In genomic region chr10:80584045-80584488, GRCm38 (mm10) we compare ENCODE assay signal across 8 mouse cellular contexts. TPM values are rescaled to one million over a fixed set of nuclear protein-coding genes. Genes with fewer than 3 reads are reported as not detected.
DNase-seq lines count a peak whose midpoint lies in the region; ATAC-seq and TF ChIP-seq lines count a peak whose summit lies in the region.

No protein-coding gene starts in this region.

- no peak for ATAC-seq in megakaryocyte, adult 5-6 weeks (ENCODE audit: poor library complexity, severe bottlenecking)
- ATAC-seq in neutrophil, adult 5-6 weeks (ENCODE audit: extremely low read depth, insufficient number of reproducible peaks, low FRiP score, poor library complexity, severe bottlenecking) = 0 out of 2 replicates have a peak, but pooled peaks have one; percentile 4
- ATAC-seq in erythroid progenitor cell, adult 5-6 weeks (replicated peaks; ENCODE audit: low FRiP score, poor library complexity, severe bottlenecking) = no peak

- H3K9me3 ChIP-seq in megakaryocyte, embryonic 14.5 days = no peaks in the 10 kb centered on the region

- peaks cover 62% of the 10 kb centered on the region for H3K36me3 ChIP-seq in megakaryocyte, embryonic 14.5 days (replicated peaks; ENCODE audit: low read length)
- no peaks in the 10 kb centered on the region for H3K36me3 ChIP-seq in kidney, adult 2 months (ENCODE audit: control insufficient read depth, insufficient read depth, low read length)

- 36% methylated on average over 12 of the region's 12 CpGs for WGBS in kidney, adult 2 months

- no peaks in the 10 kb centered on the region for H3K27me3 ChIP-seq in megakaryocyte, embryonic 14.5 days (replicated peaks)
- H3K27me3 ChIP-seq in kidney, adult 2 months (replicated peaks; ENCODE audit: control insufficient read depth, insufficient read depth, low read length) = no peaks in the 10 kb centered on the region

- peaks cover 89% of the 10 kb centered on the region for H3K4me1 ChIP-seq in megakaryocyte, embryonic 14.5 days
- H3K4me1 ChIP-seq in kidney, adult 2 months (ENCODE audit: control insufficient read depth, insufficient read depth, low read length) = peaks cover 31% of the 10 kb centered on the region

- H3K4me3 ChIP-seq in megakaryocyte, embryonic 14.5 days (replicated peaks) = peak overlapping the region; percentile 20
- H3K4me3 ChIP-seq in kidney, adult 2 months (ENCODE audit: insufficient read depth, low read depth, low read length) = no peak overlapping the region

- DNase-seq in cerebellum, adult 9-11 months = peak; percentile 72
- no peak for DNase-seq in cerebellum, adult 11-12 months
- DNase-seq in kidney, adult 2 months = peak; percentile 88
- DNase-seq in urinary bladder, postnatal 25 days (ENCODE audit: low spot score) = no peak

- TF ChIP-seq CTCF in kidney, adult 2 months (conservative IDR thresholded peaks at IDR 0.05; ENCODE audit: insufficient read depth, insufficient read length, low read depth, low read length) = no peak

- no peak for TF ChIP-seq POLR2A in kidney, adult 2 months (IDR thresholded peaks at IDR 0.05; ENCODE audit: low read depth, low read length)

- H3K27ac ChIP-seq in kidney, adult 2 months (ENCODE audit: insufficient read depth, low read depth, low read length) = peak overlapping the region; percentile 45

RNA-seq across cellular contexts. Expression of gene Abhd17a, which starts 6.1 kb away (rescaled TPM):
- polyA plus RNA-seq in megakaryocyte, embryonic 14.5 days (2012; ENCODE audit: insufficient read depth, low replicate concordance) = 581 and 2,064 TPM in 2 replicates
- total RNA-seq in megakaryocyte, adult 5-6 weeks (2015) = 64.8 and 82.1 TPM in 2 replicates
- total RNA-seq in megakaryocyte, adult 5-6 weeks (2017) = 21.7 and 31.6 TPM in 2 replicates
- 175 and 221 TPM in 2 replicates for polyA plus RNA-seq in kidney, adult 2 months (2012; rRNA removed)
- 26.4 and 33.0 TPM in 2 replicates for total RNA-seq in neutrophil, adult 5-6 weeks (2017)
- 44.7 and 49.0 TPM in 2 replicates for total RNA-seq in erythroid progenitor cell, adult 5-6 weeks (2015; ENCODE audit: low replicate concordance)
- 5.5 and 30.7 TPM in 2 replicates for total RNA-seq in erythroid progenitor cell, adult 5-6 weeks (2017; ENCODE audit: low replicate concordance)

RNA-seq across cellular contexts. Expression of gene Klf16, which starts 6.9 kb away (rescaled TPM):
- 35.6 and 98.1 TPM in 2 replicates for polyA plus RNA-seq in megakaryocyte, embryonic 14.5 days (2012; ENCODE audit: insufficient read depth, low replicate concordance)
- 2.6 and 3.3 TPM in 2 replicates for total RNA-seq in megakaryocyte, adult 5-6 weeks (2015)
- total RNA-seq in megakaryocyte, adult 5-6 weeks (2017) = 3.9 and 5.3 TPM in 2 replicates
- polyA plus RNA-seq in kidney, adult 2 months (2012; rRNA removed) = 8.7 and 10.7 TPM in 2 replicates
- 6.5 and 8.0 TPM in 2 replicates for total RNA-seq in neutrophil, adult 5-6 weeks (2017)
- 8.4 and 9.4 TPM in 2 replicates for total RNA-seq in erythroid progenitor cell, adult 5-6 weeks (2015; ENCODE audit: low replicate concordance)
- 9.9 and 14.1 TPM in 2 replicates for total RNA-seq in erythroid progenitor cell, adult 5-6 weeks (2017; ENCODE audit: low replicate concordance)

RNA-seq across cellular contexts. Expression of gene Scamp4, which starts 18.6 kb away (rescaled TPM):
- 19.2 and 31.4 TPM in 2 replicates for polyA plus RNA-seq in megakaryocyte, embryonic 14.5 days (2012; ENCODE audit: insufficient read depth, low replicate concordance)
- 16.9 and 22.3 TPM in 2 replicates for total RNA-seq in megakaryocyte, adult 5-6 weeks (2015)
- 4.8 and 11.4 TPM in 2 replicates for total RNA-seq in megakaryocyte, adult 5-6 weeks (2017)
- polyA plus RNA-seq in kidney, adult 2 months (2012; rRNA removed) = 96.0 and 98.2 TPM in 2 replicates
- 11.2 and 13.3 TPM in 2 replicates for total RNA-seq in neutrophil, adult 5-6 weeks (2017)
- 8.8 and 10.5 TPM in 2 replicates for total RNA-seq in erythroid progenitor cell, adult 5-6 weeks (2015; ENCODE audit: low replicate concordance)
- total RNA-seq in erythroid progenitor cell, adult 5-6 weeks (2017; ENCODE audit: low replicate concordance) = 2.3 and 6.9 TPM in 2 replicates

RNA-seq across cellular contexts. Expression of gene Adat3, which starts 18.6 kb away (rescaled TPM):
- polyA plus RNA-seq in megakaryocyte, embryonic 14.5 days (2012; ENCODE audit: insufficient read depth, low replicate concordance) = 5.7 and 13.7 TPM in 2 replicates
- 0.91 and 1.1 TPM in 2 replicates for total RNA-seq in megakaryocyte, adult 5-6 weeks (2015)
- 3.8 TPM in 1 of 2 replicates, not detected in the other for total RNA-seq in megakaryocyte, adult 5-6 weeks (2017)
- 3.4 and 4.4 TPM in 2 replicates for polyA plus RNA-seq in kidney, adult 2 months (2012; rRNA removed)
- total RNA-seq in neutrophil, adult 5-6 weeks (2017) = not detected in 2 replicates
- total RNA-seq in erythroid progenitor cell, adult 5-6 weeks (2015; ENCODE audit: low replicate concordance) = not detected in 2 replicates
- total RNA-seq in erythroid progenitor cell, adult 5-6 weeks (2017; ENCODE audit: low replicate concordance) = 1.4 TPM in 1 of 2 replicates, not detected in the other

RNA-seq across cellular contexts. Expression of gene Gm49322, which starts 21.8 kb away (rescaled TPM):
- not detected in 2 replicates for polyA plus RNA-seq in megakaryocyte, embryonic 14.5 days (2012; ENCODE audit: insufficient read depth, low replicate concordance)
- total RNA-seq in megakaryocyte, adult 5-6 weeks (2015) = 0.54 TPM in 1 of 2 replicates, not detected in the other
- total RNA-seq in megakaryocyte, adult 5-6 weeks (2017) = 0.15 and 0.89 TPM in 2 replicates
- polyA plus RNA-seq in kidney, adult 2 months (2012; rRNA removed) = 0.91 and 1.6 TPM in 2 replicates
- total RNA-seq in neutrophil, adult 5-6 weeks (2017) = 0.74 and 1.3 TPM in 2 replicates
- total RNA-seq in erythroid progenitor cell, adult 5-6 weeks (2015; ENCODE audit: low replicate concordance) = 0.72 and 1.7 TPM in 2 replicates
- 0.64 and 5.4 TPM in 2 replicates for total RNA-seq in erythroid progenitor cell, adult 5-6 weeks (2017; ENCODE audit: low replicate concordance)

Comparison
In these comparisons a context has a peak if more than half of its experiments do, and no peak if none do; other contexts are left out.
1. DNase-seq: peak in cerebellum, adult 9-11 months (single experiment) and kidney, adult 2 months (single experiment); none in cerebellum, adult 11-12 months (single experiment) and urinary bladder, postnatal 25 days (single experiment).